Mouse (Mus musculus): ENCODE results near the gene Dusp15. TPM values are rescaled to one million over a fixed set of nuclear protein-coding genes. Genes with fewer than 3 reads are reported as not detected.

Dusp15 gene
- 17.7 and 18.0 TPM in 2 replicates for polyA plus RNA-seq (2012; rRNA removed)

DNA sequence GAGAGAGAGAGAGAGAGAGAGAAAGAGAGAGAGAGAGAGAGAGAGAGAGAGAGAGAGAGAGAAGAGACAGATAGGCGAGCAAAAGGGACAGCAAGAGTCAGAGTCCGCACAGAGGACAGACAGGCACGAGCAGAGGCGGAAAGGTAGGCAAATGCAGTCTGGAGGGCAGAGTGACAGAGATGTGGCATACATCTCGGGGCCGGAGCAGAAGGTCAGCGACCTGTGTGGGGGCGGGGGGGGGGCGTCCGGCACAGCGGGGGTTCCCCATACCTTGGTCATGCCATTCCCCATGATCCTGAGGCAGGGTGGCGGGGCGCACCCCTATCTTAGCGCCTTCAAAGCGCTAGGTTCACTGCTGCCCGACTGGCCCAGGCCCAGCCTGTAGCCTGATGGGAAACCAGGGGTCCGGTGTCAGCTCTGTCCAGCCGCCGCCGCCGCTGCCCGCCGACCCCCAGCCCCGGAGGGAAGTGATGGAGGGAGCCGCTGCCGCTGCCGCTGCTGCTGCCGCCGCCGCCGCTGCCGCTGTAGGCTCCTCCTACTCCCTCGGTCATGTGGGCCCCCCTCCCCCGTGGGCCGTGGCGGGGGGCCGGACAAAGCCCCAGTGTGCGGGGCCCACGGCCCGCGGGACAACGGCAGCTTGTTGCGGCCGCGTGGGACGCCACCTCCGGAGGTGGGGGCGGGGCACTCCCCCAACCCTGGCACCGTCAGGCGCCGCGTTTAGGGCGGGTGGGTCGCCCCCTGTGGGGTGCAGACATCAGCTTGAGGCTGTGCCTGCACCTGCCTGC lies at the start of gene Dusp15:
Gene Dusp15, minus strand, starts transcription at position 634 of the 785 bp plus-strand sequence.
- no peak for DNase-seq (ENCODE audit: low read depth)

DNA sequence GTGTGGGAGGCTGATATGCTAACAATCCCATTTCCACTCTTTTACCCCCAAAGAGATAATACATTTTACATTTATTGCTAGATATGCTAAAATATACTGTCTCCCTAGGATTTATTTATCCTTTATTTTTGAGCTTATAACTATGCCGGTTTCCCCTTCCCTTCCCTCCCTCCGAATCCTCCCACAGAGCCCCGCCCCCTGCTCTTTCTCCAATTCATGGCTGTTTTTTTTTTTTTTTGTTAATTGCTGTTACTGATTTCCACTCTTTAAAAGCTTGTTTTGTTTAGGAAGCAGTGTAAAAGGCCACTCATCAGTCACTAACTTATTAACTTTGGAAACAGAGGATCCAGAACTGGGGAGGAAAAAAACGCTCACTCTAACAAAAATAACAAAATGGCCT lies 45.5 kb upstream of the Dusp15 start:
- DNase-seq (ENCODE audit: low read depth) = no peak

GRCm38 (mm10) chr2:152991529-152991928 lies 40.0 kb upstream of the Dusp15 start:
- DNase-seq (ENCODE audit: low read depth) = no peak

GRCm38 (mm10) chr2:152985582-152985981 lies 34.1 kb upstream of the Dusp15 start:
- no peak for DNase-seq (ENCODE audit: low read depth)

- no peak for DNase-seq (ENCODE audit: low read depth)
These were observed 25.5 kb upstream of the Dusp15 start for GRCm38 (mm10) chr2:152976991-152977390.

DNA sequence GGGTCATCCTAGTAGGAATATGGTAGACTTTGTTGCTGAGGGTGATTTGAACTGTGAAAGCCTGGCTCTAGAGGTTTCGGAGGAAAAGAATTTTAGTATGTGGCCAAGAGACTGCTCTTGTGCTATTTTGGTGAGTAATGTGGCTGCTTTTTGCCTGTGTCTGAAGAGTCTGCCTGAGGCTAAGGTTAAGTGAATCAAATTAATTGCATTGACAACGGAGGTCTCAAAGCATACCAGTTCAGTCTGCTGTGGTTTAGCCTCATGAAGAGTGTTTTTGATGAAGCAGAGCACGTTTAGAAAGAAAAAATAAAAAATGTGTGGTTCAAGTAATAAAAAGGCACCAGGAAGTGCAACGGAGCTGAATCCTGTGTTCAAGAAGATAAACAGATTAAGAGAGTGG lies 14.1 kb upstream of the Dusp15 start:
- DNase-seq (ENCODE audit: low read depth) = no peak

GRCm38 (mm10) chr2:152962091-152962793 lies 10.7 kb upstream of the Dusp15 start, which contains the start of gene Ttll9:
TSS of gene Ttll9 (plus strand) at chr2:152962485.
- DNase-seq (ENCODE audit: low read depth) = peak; percentile 6

DNA sequence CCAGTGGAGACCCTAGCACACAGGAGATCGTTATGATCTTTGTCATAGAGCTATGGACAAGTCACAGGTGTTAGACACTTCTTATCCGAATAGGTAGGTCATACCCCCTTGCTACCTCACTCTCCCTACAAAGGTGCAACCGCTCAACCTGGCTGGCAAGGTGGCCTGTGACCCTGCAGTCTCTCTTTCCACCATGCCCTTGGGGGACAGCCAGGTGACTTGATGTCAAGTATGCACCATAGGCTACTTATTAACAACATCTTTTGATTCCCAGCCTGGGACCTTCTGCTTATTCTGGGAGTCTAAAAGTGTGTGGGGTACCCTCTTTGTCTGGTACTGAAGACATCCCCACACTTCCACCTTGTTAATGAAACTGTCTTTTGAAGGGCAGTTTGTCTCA lies 6.6 kb upstream of the Dusp15 start:
- DNase-seq (ENCODE audit: low read depth) = no peak

DNA sequence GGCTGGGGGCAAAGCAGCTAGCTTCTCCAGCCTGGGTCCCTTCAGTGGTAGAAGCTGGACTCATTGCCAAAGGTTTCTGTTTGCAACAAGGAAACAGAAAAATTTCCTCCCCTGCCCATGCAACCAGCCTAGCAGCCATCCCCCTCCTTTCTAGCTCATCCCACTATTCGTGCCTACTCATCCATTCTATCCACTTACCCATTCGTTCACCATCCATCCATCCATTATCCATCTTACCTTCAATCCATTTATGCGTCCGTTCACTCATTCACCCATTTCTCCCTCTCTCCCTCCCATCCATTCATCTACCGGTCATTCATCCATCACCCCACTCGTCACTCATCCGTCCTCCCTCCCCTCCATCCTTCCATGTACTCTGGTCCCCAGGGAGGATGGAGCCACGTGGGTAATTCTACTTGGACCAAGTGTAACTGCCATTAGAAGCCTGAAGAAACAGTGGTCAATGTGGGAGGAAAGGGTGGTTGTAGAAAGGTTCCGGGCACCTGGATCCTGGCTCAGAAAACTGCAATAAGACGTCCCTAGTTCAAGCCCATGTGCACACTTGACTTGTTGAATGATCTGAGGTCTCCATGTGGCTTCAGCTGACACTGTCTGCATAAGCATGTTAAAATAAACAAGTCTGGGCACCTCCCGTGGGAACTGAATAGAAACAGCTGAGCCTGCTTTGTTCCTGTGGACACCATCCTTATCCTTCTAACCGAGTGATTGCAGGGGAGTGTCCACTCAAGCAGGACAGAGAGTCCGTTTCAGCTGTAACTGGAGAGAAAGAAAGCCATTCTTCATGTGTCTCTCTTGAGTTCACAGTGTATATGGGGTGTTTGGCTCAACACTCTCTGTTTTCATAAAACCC lies 587 bp upstream of the Dusp15 start:
- DNase-seq (ENCODE audit: low read depth) = no peak

GRCm38 (mm10) chr2:152950358-152951064 lies 987 bp downstream of the Dusp15 start:
- no peak for DNase-seq (ENCODE audit: low read depth)

- DNase-seq (ENCODE audit: low read depth) = no peak
These were observed 3.0 kb downstream of the Dusp15 start for GRCm38 (mm10) chr2:152948438-152949020.

GRCm38 (mm10) chr2:152947098-152947497 lies 4.4 kb downstream of the Dusp15 start:
- no peak for DNase-seq (ENCODE audit: low read depth)

DNA sequence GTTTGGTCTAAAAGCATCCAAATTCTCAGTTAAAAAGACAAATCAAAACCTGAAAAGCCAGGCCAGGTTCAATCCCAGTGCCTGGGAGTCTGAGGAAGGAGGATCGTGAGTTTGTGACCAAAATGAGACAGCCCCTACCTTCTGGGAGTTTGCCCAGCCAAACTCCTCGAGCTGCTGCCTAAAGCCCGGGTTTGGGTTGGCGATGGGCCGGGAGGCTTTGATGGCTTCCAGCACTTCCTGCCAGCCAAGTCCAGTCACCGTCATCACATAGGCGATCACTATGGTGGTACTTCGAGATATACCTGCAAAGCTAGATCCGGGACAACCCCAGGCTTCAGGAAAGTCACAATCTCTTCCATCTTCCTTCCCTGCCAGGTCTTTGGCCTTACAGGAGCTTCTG lies 7.5 kb downstream of the Dusp15 start:
- DNase-seq (ENCODE audit: low read depth) = no peak

GRCm38 (mm10) chr2:152943568-152943967 lies 7.9 kb downstream of the Dusp15 start:
- DNase-seq (ENCODE audit: low read depth) = no peak

DNA sequence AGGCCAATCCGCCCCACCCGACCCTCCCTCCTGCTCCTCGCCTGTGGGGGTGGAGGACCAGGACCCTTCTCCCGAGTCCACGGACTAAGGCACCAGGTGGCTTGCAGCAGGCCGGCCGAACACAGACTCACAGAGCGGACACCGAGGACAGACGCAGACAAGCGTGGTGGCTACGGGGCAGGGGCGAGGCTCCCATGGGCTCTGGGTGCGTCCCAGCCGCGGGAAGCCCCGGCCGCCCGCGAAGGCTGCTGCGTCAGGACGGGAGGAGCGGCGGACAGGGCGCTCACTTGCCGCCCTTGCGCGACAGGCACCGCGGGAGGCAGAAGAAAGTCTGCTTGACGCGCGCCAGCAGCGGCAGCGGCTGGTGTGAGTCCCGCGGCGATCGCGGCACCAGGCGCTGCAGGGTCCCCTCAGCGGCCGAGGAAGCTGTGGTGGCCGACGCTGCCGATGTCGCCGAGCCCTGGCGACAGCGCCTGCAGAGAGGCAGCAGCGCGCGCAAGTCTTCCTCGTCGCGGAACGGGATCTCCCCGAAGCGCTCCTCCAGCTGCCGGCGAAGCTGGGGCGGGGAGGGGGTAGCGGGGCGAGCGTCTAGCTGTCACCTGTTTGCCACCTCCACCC lies 8.5 kb downstream of the Dusp15 start:
- no peak for DNase-seq (ENCODE audit: low read depth)

GRCm38 (mm10) chr2:152941776-152942175 lies 9.7 kb downstream of the Dusp15 start:
- DNase-seq (ENCODE audit: low read depth) = no peak

DNA sequence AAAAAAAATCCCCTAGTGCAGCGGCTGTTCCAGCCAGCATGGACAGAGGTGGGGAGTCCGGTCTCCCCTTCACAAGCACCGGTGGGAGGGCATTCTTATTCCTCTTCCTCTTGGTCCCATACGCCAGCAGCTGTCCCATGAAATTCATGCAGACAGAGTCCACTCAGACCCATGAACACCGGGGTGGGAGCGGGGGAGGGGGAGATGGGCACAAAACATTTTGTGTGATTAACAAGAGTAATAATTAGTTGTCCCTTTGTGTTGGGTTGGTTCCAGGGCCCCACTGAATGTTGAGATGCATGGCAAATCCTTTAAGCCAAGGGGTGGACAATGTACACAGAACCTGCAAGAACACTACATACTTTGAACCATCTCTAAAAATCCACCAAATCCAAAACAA lies 10.4 kb downstream of the Dusp15 start:
- DNase-seq (ENCODE audit: low read depth) = no peak

DNA sequence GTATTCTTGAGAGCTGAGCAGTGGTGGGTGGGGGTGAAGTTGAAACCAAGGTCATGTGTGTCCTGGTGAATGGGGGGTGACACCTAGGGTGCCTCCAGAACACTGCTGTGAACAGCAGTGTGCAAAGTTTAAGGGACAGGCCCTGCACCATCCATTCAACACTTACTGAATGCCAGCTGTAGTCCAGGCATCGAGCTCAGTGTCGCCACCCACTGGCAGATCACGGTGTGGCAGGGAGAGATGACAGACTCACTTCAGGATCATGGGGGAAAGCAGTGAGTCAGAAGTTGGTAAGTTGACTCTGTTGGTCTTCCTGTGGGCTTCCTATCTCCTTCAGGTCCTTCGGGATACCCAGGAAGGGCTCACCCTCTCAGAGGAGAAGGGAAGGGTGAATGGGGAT lies 11.7 kb downstream of the Dusp15 start:
- DNase-seq (ENCODE audit: low read depth) = no peak

DNA sequence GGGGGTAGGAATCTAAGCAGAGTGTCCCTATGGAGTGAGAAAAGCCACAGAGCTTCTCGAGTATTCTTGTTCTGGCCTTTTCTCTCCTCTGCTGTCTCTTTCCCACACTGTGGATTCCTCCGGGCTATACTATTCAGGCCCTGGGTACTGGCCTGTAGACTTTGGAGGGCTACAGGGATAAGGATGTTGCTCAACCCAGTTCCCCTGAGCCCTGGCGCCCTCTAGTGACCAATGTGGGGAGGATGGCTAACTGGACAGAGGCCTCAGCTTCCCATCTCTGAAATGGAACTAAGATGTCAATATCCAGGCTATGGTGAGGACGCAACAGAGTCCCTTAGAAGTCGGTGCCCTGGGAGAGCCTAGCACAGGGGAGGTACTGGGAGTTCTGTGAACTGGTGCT lies 17.9 kb downstream of the Dusp15 start:
- no peak for DNase-seq (ENCODE audit: low read depth)

DNA sequence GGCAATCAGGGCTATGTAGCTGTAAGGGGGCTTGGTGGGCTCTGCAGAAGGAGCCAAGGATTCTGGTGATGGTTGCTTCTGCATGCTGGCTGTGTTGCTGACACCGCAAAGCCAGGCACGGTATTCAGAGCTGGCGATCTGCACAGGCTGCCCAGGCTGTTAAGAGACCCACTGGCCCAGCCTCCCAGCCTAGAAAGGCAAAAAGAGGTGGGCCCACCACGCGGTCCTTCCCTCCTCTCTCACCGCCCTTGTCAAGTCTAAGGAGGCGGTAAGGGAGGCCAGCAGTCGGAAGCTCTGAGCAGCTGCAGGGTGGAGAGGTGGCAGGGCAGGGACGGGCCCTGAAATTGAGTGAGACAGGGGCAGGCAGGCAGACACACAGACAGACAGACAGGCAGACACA lies 18.4 kb downstream of the Dusp15 start, which contains the start of gene Foxs1:
Gene Foxs1, minus strand, starts transcription at position 161 of the 400 bp plus-strand sequence.
- DNase-seq (ENCODE audit: low read depth) = no peak
